Mouse (Mus musculus): ENCODE measurements around the gene Gng12.

Gene Gng12

DNA sequence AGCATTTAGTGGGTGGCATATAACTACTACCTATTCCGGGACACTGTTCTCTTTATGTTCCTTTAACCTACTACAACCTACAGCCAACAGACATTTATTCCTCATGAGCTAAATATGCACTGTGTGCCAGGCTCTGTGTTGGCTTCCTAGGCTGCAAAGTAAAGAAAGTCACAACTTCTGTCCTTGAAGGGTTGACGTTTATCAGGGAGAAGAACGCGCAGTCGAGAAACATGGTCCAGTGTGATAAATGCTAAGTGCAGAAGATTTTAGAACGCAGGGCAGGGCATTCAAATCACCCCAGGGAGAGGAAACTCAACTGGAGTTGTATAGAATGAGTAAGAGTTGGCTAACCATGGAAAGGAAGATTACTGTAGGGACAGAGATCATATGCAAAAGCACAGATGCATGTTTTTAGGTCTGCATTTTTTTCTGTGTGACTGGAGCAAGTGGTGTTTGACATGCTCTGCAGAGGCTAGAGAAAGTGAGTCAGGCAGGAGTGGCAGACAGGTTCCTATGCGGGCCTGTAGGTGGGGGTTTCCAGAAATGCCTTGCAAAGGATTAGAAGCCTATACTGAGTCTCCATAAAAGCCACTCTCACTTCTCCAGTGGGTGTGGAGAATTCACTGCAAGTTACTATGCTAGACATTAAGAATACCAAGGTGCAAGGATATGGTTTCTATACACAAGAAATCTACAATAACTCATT, 161.9 kb downstream of the Gng12 start:
- no peak for DNase-seq

DNA sequence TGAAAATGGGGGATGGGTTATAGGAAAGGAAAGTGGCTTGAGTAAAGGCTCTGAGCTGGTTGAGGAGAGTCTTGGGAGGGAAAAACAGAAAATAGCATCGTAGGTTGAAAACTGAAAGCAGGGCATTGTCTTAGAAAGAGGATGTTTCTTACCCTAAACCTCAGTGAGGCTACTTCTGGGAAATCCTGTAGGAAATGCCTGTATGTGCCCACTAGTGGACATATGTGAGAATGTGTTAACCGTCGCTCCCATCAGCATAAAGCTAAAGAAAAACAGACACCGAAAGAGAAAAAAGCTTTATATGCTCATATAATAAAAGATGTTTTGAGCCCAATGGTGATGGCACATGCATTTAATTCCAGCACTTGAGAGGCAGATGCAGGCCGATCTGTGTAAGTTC, 163.9 kb downstream of the Gng12 start:
- no peak for DNase-seq

DNA sequence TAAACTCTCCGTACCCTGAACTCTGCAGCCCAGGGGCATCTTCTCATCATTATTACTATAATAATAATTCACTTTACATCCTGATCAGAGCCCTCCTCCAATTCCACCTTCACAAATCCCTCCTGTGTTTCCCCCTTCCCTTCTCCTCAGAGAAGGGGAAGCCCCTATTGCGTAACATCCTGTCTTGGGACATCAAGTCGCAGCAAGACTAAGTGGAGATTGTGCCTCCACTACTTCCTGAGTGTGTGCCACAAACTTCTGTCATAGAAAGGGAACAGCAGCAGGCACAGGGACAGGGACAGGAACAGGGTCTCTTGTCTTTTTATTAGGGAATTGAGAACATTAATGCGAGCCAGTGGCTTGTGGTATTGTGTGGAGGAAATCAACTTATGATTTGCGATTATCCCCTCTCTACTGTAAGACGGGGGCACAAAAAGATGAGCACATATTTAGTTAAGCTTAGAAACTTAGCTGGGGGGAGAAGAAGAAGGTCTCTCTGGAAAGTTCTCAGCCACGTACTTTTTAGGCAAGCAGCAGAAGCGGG, 173.1 kb downstream of the Gng12 start:
- no peak for DNase-seq

GRCm38 (mm10) chr6:67069800-67070315, 173.7 kb downstream of the Gng12 start:
- no peak for DNase-seq
